ENCODE assay signal across 19 mouse cellular contexts in genomic region chr5:52504148-52504547, GRCm38 (mm10). TPM values are rescaled to one million over a fixed set of nuclear protein-coding genes. Genes with fewer than 3 reads are reported as not detected.
DNase-seq lines count a peak whose midpoint lies in the region; ATAC-seq and TF ChIP-seq lines count a peak whose summit lies in the region.
"Had no signal": no experiment of that assay in that cellular context is flagged by ENCODE, and none has a peak within 500 bp of the region (broad histone marks: within the 10 kb centered on the region; RNA-seq: fewer than 3 reads in every experiment).

No protein-coding gene starts in this region.

- TF ChIP-seq CTCF in midbrain, postnatal 0 days (IDR thresholded peaks at IDR 0.05), result no peak

- no peaks in the 10 kb centered on the region for H3K9me3 ChIP-seq in midbrain, postnatal 0 days (ENCODE audit: low read length)
- H3K9me3 ChIP-seq in midbrain, embryonic 15.5 days, result no peaks in the 10 kb centered on the region
- H3K9me3 ChIP-seq: embryonic facial prominence, embryonic 10.5 days; limb, embryonic 13.5 days; liver, embryonic 15.5 days; midbrain, embryonic 13.5 days had no signal

- no peaks in the 10 kb centered on the region for H3K4me1 ChIP-seq in midbrain, postnatal 0 days (ENCODE audit: insufficient read depth, low read length)
- H3K4me1 ChIP-seq in midbrain, embryonic 15.5 days, result no peaks in the 10 kb centered on the region
- H3K4me1 ChIP-seq: embryonic facial prominence, embryonic 10.5 days; limb, embryonic 13.5 days; liver, embryonic 15.5 days; midbrain, embryonic 13.5 days had no signal

- H3K27me3 ChIP-seq in midbrain, postnatal 0 days (ENCODE audit: insufficient read depth, low read length), result no peaks in the 10 kb centered on the region
- no peaks in the 10 kb centered on the region for H3K27me3 ChIP-seq in midbrain, embryonic 15.5 days (replicated peaks)
- H3K27me3 ChIP-seq: limb, embryonic 13.5 days; liver, embryonic 15.5 days; midbrain, embryonic 13.5 days had no signal

- 86% methylated on average over 11 of the region's 11 CpGs for WGBS in midbrain, postnatal 0 days
- WGBS in midbrain, embryonic 15.5 days, result 91% methylated on average over 11 of the region's 11 CpGs

- H3K4me2 ChIP-seq in midbrain, postnatal 0 days (ENCODE audit: low read depth, low read length, poor library complexity, severe bottlenecking), result no peak overlapping the region
- no peak overlapping the region for H3K4me2 ChIP-seq in midbrain, embryonic 15.5 days
- H3K4me2 ChIP-seq: limb, embryonic 13.5 days; liver, embryonic 15.5 days; midbrain, embryonic 13.5 days had no signal

- ATAC-seq in midbrain, postnatal 0 days (ENCODE audit: low FRiP score), result no peak
- no peak for ATAC-seq in midbrain, embryonic 15.5 days (replicated peaks)
- ATAC-seq: forebrain, embryonic 14.5 days; intestine, postnatal 0 days; lung, postnatal 0 days; midbrain, embryonic 13.5 days had no signal

- H3K9ac ChIP-seq in midbrain, postnatal 0 days (replicated peaks; ENCODE audit: low read length, poor library complexity, severe bottlenecking), result no peak overlapping the region
- H3K9ac ChIP-seq in midbrain, embryonic 15.5 days, result no peak overlapping the region
- H3K9ac ChIP-seq: limb, embryonic 13.5 days; liver, embryonic 15.5 days; midbrain, embryonic 13.5 days had no signal

- peak; percentile 13 to 14 for DNase-seq in cerebellum, postnatal 25 days
- no peak for DNase-seq in cerebellum, postnatal 4 days (ENCODE audit: low spot score in 2 of 2)
- DNase-seq in midbrain, postnatal 0 days (ENCODE audit: low spot score), result peak; percentile 33
- DNase-seq in layer of hippocampus, adult 8-10 months (ENCODE audit: low spot score in 2 of 2), result peak; percentile 61 to 62
- peak; percentile 26 for DNase-seq in testis, postnatal 14 days (ENCODE audit: low spot score)
- no peak for DNase-seq in gastrocnemius, postnatal 4 days (ENCODE audit: low spot score in 2 of 2)
- no peak for DNase-seq in retina, postnatal 1 day
- DNase-seq: adrenal gland, postnatal 36 days; cerebellum, adult 8-10 months; thymus, postnatal 36 days had no signal

- no peak overlapping the region for H3K27ac ChIP-seq in midbrain, postnatal 0 days (ENCODE audit: low read depth, low read length)
- H3K27ac ChIP-seq in midbrain, embryonic 15.5 days, result no peak overlapping the region
- H3K27ac ChIP-seq: embryonic facial prominence, embryonic 10.5 days; left cerebral cortex, adult 2 months; limb, embryonic 13.5 days; liver, embryonic 15.5 days; midbrain, embryonic 13.5 days had no signal

- no peak overlapping the region for H3K4me3 ChIP-seq in midbrain, postnatal 0 days (ENCODE audit: low read depth, low read length)
- no peak overlapping the region for H3K4me3 ChIP-seq in midbrain, embryonic 15.5 days
- H3K4me3 ChIP-seq: embryonic facial prominence, embryonic 10.5 days; left cerebral cortex, adult 2 months; limb, embryonic 13.5 days; liver, embryonic 15.5 days; midbrain, embryonic 13.5 days had no signal

- no peaks in the 10 kb centered on the region for H3K36me3 ChIP-seq in midbrain, postnatal 0 days (ENCODE audit: insufficient read depth, low read length)
- no peaks in the 10 kb centered on the region for H3K36me3 ChIP-seq in midbrain, embryonic 15.5 days (replicated peaks)
- H3K36me3 ChIP-seq: embryonic facial prominence, embryonic 10.5 days; limb, embryonic 13.5 days; liver, embryonic 15.5 days; midbrain, embryonic 13.5 days had no signal

RNA-seq across cellular contexts. Expression of gene Ccdc149, which starts 32.8 kb away (rescaled TPM):
- total RNA-seq in midbrain, postnatal 0 days (2014; rRNA removed), result 19.9 and 21.2 TPM in 2 replicates
- polyA plus RNA-seq in midbrain, postnatal 0 days (2015; fragmentation: Nextera tagmentation; extraction: Ambion mirVana), result 13.8 and 14.1 TPM in 2 replicates
- 14.0 and 14.9 TPM in 2 replicates for polyA plus RNA-seq in midbrain, embryonic 15.5 days (2015; fragmentation: Nextera tagmentation; extraction: Ambion mirVana)
- 10 to 100 TPM; 65.0 to 78.6 (median 73.2) TPM for total RNA-seq in layer of hippocampus, adult 8-10 months (2022)
- total RNA-seq in gastrocnemius, postnatal 4 days (2021), result 1 to 10 TPM; 4.4 to 4.6 TPM

Comparison
In these comparisons a context has a peak if more than half of its experiments do, and no peak if none do; other contexts are left out.
1. DNase-seq: peak in cerebellum, postnatal 25 days (2 of 2), midbrain, postnatal 0 days (single experiment), layer of hippocampus, adult 8-10 months (2 of 2) and testis, postnatal 14 days (single experiment); none in cerebellum, postnatal 4 days (0 of 2), gastrocnemius, postnatal 4 days (0 of 2) and retina, postnatal 1 day (single experiment).